Mouse (Mus musculus) hindbrain, embryonic 10.5 days (tissue): Measurements from ENCODE around the gene Adgrl3. TPM values are rescaled to one million over a fixed set of nuclear protein-coding genes. Genes with fewer than 3 reads are reported as not detected.

Experiments used
- DNase-seq: peaks from one replicate; pipeline ENCODE4 v3.0.0-alpha.2; 2017; ENCODE audit warnings: low spot score
- H3K27ac ChIP-seq: fragments of 300-500 bp; sonication (generic); 2 replicates; pipeline ENCODE4 v1.5.1; 2016; ENCODE audit warnings: mild to moderate bottlenecking, moderate library complexity
- H3K27me3 ChIP-seq: fragments of 300-500 bp; sonication (generic); 2 replicates; pipeline ENCODE4 v1.6.1; 2016; ENCODE audit warnings: mild to moderate bottlenecking; ENCODE audit not compliant: poor library complexity, insufficient read depth, severe bottlenecking
- H3K36me3 ChIP-seq: fragments of 300-500 bp; sonication (generic); 2 replicates; pipeline ENCODE4 v1.6.1; 2016; ENCODE audit warnings: mild to moderate bottlenecking, moderate library complexity
- H3K4me1 ChIP-seq: fragments of 300-500 bp; sonication (generic); replicated peaks from 2 replicates; pipeline ENCODE4 v1.6.1; 2016; ENCODE audit warnings: mild to moderate bottlenecking
- H3K4me3 ChIP-seq: fragments of 300-500 bp; sonication (generic); 2 replicates; pipeline ENCODE4 v1.5.1; 2016; ENCODE audit warnings: mild to moderate bottlenecking, moderate library complexity
- H3K9me3 ChIP-seq: fragments of 300-500 bp; sonication (generic); 2 replicates; pipeline ENCODE4 v1.6.1; 2016; ENCODE audit warnings: mild to moderate bottlenecking, moderate library complexity
- WGBS: fragments of 180-500 bp; shearing (Covaris S2); methylation state at CpG from one replicate; pipeline ENCODE4 v1.1.7; 2016; 5-methylcytosine and 5-hydroxymethylcytosine counted together
- polyA plus RNA-seq: library from polyadenylated mRNA; unstranded; fragments of >200 nt; fragmentation: Nextera tagmentation; extraction: Ambion mirVana; gene quantifications from 2 replicates; pipeline ENCODE4 v1.2.1, GENCODE M21; 2016

The Adgrl3 gene
- polyA plus RNA-seq, 1 experiment from 2014 or later: 23.3 TPM

GRCm38 (mm10) chr5:81301874-81302273, 281.9 kb downstream of the Adgrl3 start:
- Histone ChIP-seq H3K4me1 (no peaks in the 10 kb centered on the region), H3K27ac (no peak overlapping the region), H3K27me3 (no peaks in the 10 kb centered on the region), H3K36me3 (no peaks in the 10 kb centered on the region), H3K4me3 (no peak overlapping the region), H3K9me3 (0 out of 2 replicates have a peak, but pooled peaks cover 3% of the 10 kb centered on the region)
- no peak for DNase-seq

DNA sequence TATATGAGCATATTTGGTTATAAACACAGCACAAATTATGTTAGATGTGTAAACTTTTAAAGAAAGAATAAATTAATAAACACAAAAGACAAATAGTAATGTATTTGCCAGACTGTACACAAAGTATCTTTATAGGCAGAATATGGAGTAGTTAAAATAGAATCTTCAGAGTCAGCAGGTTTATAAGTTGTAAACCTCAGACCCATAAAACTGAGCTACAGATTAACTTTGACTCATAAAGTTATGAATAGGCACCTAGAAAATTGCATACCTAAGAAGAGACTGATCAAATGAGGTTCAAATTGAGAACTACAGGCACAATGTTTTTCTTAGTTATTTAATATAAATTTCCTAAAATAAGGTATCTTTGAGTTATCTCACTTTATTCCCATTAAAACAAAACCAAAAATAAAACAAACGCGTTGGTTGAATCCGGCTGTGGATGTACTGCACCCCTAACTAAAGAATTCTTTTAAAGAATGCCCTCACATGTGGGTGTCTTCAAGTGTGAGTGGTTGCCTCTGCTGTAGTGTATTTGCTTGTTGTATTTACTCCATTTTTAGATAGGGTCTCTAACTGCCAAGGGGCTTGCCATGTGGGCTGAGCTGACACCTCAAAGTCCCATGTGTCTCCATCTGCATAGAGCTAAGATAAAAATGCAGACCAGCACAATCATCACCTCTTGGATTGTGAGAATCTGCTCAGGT, 297.6 kb downstream of the Adgrl3 start:
- Histone ChIP-seq H3K27ac (no peak overlapping the region), H3K4me1 (no peaks in the 10 kb centered on the region), H3K4me3 (no peak overlapping the region), H3K9me3 (no peaks in the 10 kb centered on the region), H3K36me3 (no peaks in the 10 kb centered on the region), H3K27me3 (no peaks in the 10 kb centered on the region)
- DNase-seq: no peak
- 94% methylated on average over 3 of the region's 3 CpGs for WGBS

DNA sequence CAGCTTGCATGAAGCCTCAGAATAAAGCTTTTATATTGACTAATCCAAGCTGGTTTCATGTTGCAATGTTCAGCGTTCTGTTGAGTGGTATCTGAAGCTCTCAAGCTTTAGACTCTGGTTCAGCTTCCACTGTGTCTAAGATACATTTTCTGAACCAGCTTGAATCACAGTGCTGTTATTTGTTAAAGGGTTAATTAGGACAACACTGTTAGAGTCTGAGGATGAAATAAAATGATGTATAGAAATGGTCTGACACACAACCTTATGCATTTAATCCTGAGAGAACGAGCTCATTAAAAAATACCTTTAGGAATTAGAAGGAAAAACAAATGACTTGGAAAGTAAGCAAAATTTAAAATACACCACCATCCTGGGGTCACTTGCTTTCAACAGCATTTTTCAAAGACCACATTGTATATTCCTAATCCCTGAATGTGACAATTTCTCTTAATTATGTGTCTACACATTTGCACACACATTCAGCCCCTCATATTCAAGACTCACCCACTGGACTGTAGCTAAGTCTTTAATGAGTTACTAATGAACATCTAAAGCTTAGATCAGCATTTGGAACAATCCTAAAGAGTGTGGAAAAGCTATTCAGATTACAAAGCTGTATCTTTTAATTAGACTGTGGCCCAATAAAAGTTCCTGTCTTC, 301.5 kb downstream of the Adgrl3 start:
- WGBS: 83% methylated on average over 2 of the region's 2 CpGs
- Histone ChIP-seq H3K36me3 (no peaks in the 10 kb centered on the region), H3K9me3 (no peaks in the 10 kb centered on the region), H3K4me1 (no peaks in the 10 kb centered on the region), H3K27me3 (no peaks in the 10 kb centered on the region), H3K27ac (no peak overlapping the region), H3K4me3 (no peak overlapping the region)
- DNase-seq: no peak

- Histone ChIP-seq H3K27ac (no peak overlapping the region), H3K9me3 (no peaks in the 10 kb centered on the region), H3K27me3 (no peaks in the 10 kb centered on the region), H3K4me3 (no peak overlapping the region), H3K4me1 (no peaks in the 10 kb centered on the region), H3K36me3 (no peaks in the 10 kb centered on the region)
- WGBS: 91% methylated on average over 4 of the region's 4 CpGs
- no peak for DNase-seq
Observed at GRCm38 (mm10) chr5:81322064-81322463, 302.1 kb downstream of the Adgrl3 start.

DNA sequence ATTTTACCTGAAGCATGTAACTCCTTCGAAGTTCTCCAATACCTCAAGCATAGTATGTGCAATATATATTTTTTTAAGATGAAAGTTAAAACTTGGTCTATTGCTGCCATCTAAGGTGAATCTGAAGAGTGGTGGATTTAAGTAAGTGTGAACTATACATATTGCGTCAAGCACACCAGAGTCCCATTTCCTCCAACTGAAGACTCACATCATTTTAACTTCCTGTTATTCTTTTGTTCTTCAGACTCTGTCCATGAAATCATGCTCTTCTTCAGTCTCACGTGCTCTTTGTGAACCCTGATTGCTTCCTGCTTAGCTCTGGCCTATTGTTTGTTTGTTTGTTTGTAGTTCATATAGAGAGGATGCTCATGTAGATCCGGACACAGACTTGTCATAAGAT, 307.0 kb downstream of the Adgrl3 start:
- H3K36me3 ChIP-seq: no peaks in the 10 kb centered on the region
- WGBS: 82% methylated on average over 4 of the region's 4 CpGs
- DNase-seq: no peak
- H3K4me3 ChIP-seq: no peak overlapping the region
- no peak overlapping the region for H3K27ac ChIP-seq
- H3K9me3 ChIP-seq: no peaks in the 10 kb centered on the region
- H3K27me3 ChIP-seq: no peaks in the 10 kb centered on the region
- H3K4me1 ChIP-seq: peaks cover 5% of the 10 kb centered on the region

DNA sequence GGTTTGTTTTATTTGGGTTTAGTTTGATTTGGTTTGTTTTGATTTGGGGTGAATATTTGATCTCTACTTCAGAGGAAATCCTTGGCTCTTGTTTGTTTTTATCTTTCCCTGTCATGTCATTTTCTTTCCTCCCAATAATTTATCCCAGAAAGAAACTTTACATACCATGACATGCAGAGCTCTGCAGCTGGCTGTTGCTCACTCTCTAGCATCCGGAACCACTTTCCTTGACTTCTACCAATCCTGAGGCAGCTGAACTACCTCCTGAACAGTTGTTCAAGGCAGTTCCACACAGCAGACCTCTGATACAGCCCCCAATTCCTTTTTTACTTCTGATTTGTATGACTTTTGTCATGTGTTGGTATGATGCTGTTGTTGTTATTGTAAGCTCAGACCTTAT, 307.5 kb downstream of the Adgrl3 start:
- Histone ChIP-seq H3K4me1 (peaks cover 5% of the 10 kb centered on the region), H3K27ac (no peak overlapping the region), H3K9me3 (no peaks in the 10 kb centered on the region), H3K36me3 (no peaks in the 10 kb centered on the region), H3K27me3 (no peaks in the 10 kb centered on the region), H3K4me3 (no peak overlapping the region)
- 87% methylated on average over 1 of the region's 1 CpGs for WGBS
- DNase-seq: no peak

- no peaks in the 10 kb centered on the region for H3K36me3 ChIP-seq
- H3K9me3 ChIP-seq: no peaks in the 10 kb centered on the region
- H3K4me3 ChIP-seq: 0 out of 2 replicates have a peak overlapping the region, but pooled peaks have one; percentile 27
- 15% methylated on average over 18 of the region's 18 CpGs for WGBS
- H3K4me1 ChIP-seq: peaks cover 5% of the 10 kb centered on the region
- no peak for DNase-seq
- H3K27me3 ChIP-seq: no peaks in the 10 kb centered on the region
- peak overlapping the region; percentile 66; the same call in 1 of the 2 replicates for H3K27ac ChIP-seq
Observed at GRCm38 (mm10) chr5:81329571-81329971, 309.6 kb downstream of the Adgrl3 start.

DNA sequence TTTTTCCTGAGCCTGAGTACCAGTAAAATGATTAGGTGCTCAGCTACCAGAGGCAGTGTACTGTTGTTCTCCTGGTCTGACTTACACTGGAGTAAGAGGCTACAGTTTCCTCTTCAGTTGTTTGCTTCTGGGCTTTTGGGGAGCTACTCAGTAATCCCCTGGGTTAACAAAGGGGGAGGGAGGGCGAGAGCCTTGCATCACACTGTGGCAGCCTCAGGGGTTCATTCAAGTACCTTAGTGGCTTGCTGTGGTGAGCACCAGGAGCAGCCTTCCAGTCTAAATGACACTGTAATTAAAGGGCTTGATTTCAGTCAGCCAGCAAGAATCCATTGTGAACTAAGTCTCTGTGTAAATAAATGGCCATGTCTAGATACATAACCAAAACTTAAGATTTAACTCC, 324.4 kb downstream of the Adgrl3 start:
- Histone ChIP-seq H3K4me1 (peaks cover 28% of the 10 kb centered on the region), H3K4me3 (no peak overlapping the region), H3K27me3 (no peaks in the 10 kb centered on the region), H3K9me3 (no peaks in the 10 kb centered on the region), H3K36me3 (no peaks in the 10 kb centered on the region), H3K27ac (no peak overlapping the region)
- DNase-seq: no peak
- 15% methylated on average over 1 of the region's 1 CpGs for WGBS

GRCm38 (mm10) chr5:81345096-81345435, 325.1 kb downstream of the Adgrl3 start:
- 52% methylated on average over 3 of the region's 3 CpGs for WGBS
- Histone ChIP-seq H3K4me1 (peaks cover 28% of the 10 kb centered on the region), H3K36me3 (no peaks in the 10 kb centered on the region), H3K27me3 (no peaks in the 10 kb centered on the region), H3K27ac (no peak overlapping the region), H3K4me3 (no peak overlapping the region), H3K9me3 (no peaks in the 10 kb centered on the region)
- DNase-seq: no peak

DNA sequence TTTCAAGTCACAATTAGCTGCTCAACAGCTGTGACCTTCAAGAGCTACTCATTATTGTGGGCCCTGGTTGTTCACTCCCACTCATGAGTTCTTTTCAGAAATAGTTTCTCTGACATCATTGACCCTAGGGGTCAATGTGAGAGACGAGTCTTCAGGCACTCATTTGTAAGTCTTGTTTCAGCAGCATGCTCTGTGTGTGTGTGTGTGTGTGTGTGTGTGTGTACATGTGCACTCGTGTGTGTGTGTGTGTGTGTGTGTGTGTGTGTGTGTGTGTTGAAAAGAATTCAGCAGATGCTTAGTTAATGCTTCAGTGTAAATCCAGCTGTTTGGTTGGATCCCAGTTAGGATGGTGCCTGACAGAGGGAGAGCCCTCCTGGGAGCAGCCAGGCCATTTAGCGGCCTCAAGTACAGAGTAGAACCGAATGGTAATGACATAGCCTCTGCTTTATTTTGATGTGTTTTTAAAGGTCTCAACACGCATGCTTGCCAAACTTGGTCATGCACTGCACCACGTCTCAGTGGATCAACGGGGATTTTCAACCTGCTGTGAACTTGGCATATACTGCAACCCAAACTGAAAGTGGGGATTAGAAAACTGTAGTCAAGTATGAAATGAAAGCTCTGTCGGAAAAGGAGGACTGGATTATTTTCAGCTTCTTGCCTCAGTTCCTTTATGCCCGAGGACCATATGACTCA, 325.6 kb downstream of the Adgrl3 start:
- Histone ChIP-seq H3K4me1 (peaks cover 28% of the 10 kb centered on the region), H3K27me3 (no peaks in the 10 kb centered on the region), H3K4me3 (no peak overlapping the region), H3K27ac (no peak overlapping the region), H3K36me3 (no peaks in the 10 kb centered on the region), H3K9me3 (no peaks in the 10 kb centered on the region)
- WGBS: 61% methylated on average over 9 of the region's 9 CpGs
- no peak for DNase-seq

DNA sequence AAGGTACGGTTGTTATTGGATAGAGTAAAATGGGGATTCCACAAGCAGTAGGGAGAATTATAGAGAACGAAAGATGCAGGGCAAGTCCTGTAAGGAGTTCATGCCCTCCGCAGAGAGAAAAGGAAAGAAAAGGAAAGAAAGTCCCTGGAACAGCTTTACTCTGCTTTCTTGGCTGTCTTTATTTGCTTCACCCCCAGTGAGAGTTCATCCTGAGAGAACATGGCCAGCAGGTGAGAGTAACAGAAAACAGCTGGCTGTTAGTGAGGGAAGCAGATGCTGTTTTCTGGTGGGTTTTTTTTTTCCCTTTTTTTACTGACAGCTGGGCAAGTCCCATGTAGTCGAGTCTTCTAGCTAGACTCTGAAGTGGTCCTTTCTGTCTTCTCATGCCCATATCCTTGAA, 327.6 kb downstream of the Adgrl3 start:
- Histone ChIP-seq H3K27ac (no peak overlapping the region), H3K36me3 (no peaks in the 10 kb centered on the region), H3K4me1 (peaks cover 28% of the 10 kb centered on the region), H3K4me3 (no peak overlapping the region), H3K27me3 (no peaks in the 10 kb centered on the region), H3K9me3 (no peaks in the 10 kb centered on the region)
- no peak for DNase-seq
- WGBS: 47% methylated on average over 4 of the region's 4 CpGs

GRCm38 (mm10) chr5:81359560-81359959, 339.6 kb downstream of the Adgrl3 start:
- Histone ChIP-seq H3K4me1 (peaks cover 7% of the 10 kb centered on the region), H3K27me3 (no peaks in the 10 kb centered on the region), H3K36me3 (no peaks in the 10 kb centered on the region), H3K9me3 (no peaks in the 10 kb centered on the region), H3K4me3 (no peak overlapping the region), H3K27ac (no peak overlapping the region)
- WGBS: 44% methylated on average over 2 of the region's 2 CpGs
- no peak for DNase-seq

GRCm38 (mm10) chr5:81364198-81364643, 344.3 kb downstream of the Adgrl3 start:
- 82% methylated on average over 8 of the region's 8 CpGs for WGBS
- Histone ChIP-seq H3K27ac (no peak overlapping the region), H3K36me3 (no peaks in the 10 kb centered on the region), H3K4me3 (no peak overlapping the region), H3K27me3 (no peaks in the 10 kb centered on the region), H3K4me1 (peaks cover 6% of the 10 kb centered on the region), H3K9me3 (no peaks in the 10 kb centered on the region)
- DNase-seq: no peak
